Mouse (Mus musculus) midbrain, embryonic 10.5 days (tissue): ENCODE data around the gene Ran. TPM values are rescaled to one million over a fixed set of nuclear protein-coding genes. Genes with fewer than 3 reads are reported as not detected.

ENCODE experiments used
- DNase-seq: peaks from one replicate; pipeline ENCODE4 v3.0.0-alpha.2; 2017; ENCODE audit warnings: low spot score
- H3K27ac ChIP-seq: fragments of 300-500 bp; sonication (generic); replicated peaks from 2 replicates; pipeline ENCODE4 v1.5.1; 2016; ENCODE audit warnings: mild to moderate bottlenecking
- H3K27me3 ChIP-seq: fragments of 300-500 bp; sonication (generic); 2 replicates; pipeline ENCODE4 v1.6.1; 2016; ENCODE audit warnings: low read depth, mild to moderate bottlenecking; ENCODE audit not compliant: poor library complexity, severe bottlenecking
- H3K36me3 ChIP-seq: fragments of 300-500 bp; sonication (generic); 2 replicates; pipeline ENCODE4 v1.6.1; 2016; ENCODE audit warnings: mild to moderate bottlenecking, moderate library complexity
- H3K4me1 ChIP-seq: fragments of 300-500 bp; sonication (generic); 2 replicates; pipeline ENCODE4 v1.6.1; 2016
- H3K4me3 ChIP-seq: fragments of 300-500 bp; sonication (generic); 2 replicates; pipeline ENCODE4 v1.5.1; 2016; ENCODE audit warnings: mild to moderate bottlenecking, moderate library complexity
- H3K9me3 ChIP-seq: fragments of 300-500 bp; sonication (generic); replicated peaks from 2 replicates; pipeline ENCODE4 v1.6.1; 2016; ENCODE audit warnings: mild to moderate bottlenecking
- WGBS: fragments of 180-500 bp; shearing (Covaris S2); methylation state at CpG from one replicate; pipeline ENCODE4 v1.1.7; 2016; 5-methylcytosine and 5-hydroxymethylcytosine counted together
- polyA plus RNA-seq: library from polyadenylated mRNA; unstranded; fragments of >200 nt; fragmentation: Nextera tagmentation; extraction: Ambion mirVana; gene quantifications from 2 replicates; pipeline ENCODE4 v1.2.1, GENCODE M21; 2016

Ran gene
- polyA plus RNA-seq, 1 experiment from 2014 or later, result 1,091 TPM

GRCm38 (mm10) chr5:129020300-129020668, 415 bp downstream of the Ran start:
- H3K4me3 ChIP-seq, result peak overlapping the region; percentile 94
- H3K9me3 ChIP-seq, result no peaks in the 10 kb centered on the region
- H3K27ac ChIP-seq, result peak overlapping the region; percentile 100
- 2% methylated on average over 49 of the region's 56 CpGs for WGBS
- H3K27me3 ChIP-seq, result no peaks in the 10 kb centered on the region
- H3K36me3 ChIP-seq, result peaks cover 43% of the 10 kb centered on the region
- peaks cover 25% of the 10 kb centered on the region for H3K4me1 ChIP-seq
- DNase-seq, result no peak

GRCm38 (mm10) chr5:129020731-129021130, 862 bp downstream of the Ran start:
- no peaks in the 10 kb centered on the region for H3K9me3 ChIP-seq
- 2% methylated on average over 28 of the region's 28 CpGs for whole genome bisulfite sequencing
- peak; percentile 50 for DNase-seq
- peak overlapping the region; percentile 100 for H3K27ac ChIP-seq
- peaks cover 47% of the 10 kb centered on the region for H3K36me3 ChIP-seq
- H3K4me3 ChIP-seq, result peak overlapping the region; percentile 94
- peaks cover 25% of the 10 kb centered on the region for H3K4me1 ChIP-seq
- no peaks in the 10 kb centered on the region for H3K27me3 ChIP-seq

- H3K36me3 ChIP-seq, result peaks cover 64% of the 10 kb centered on the region
- H3K9me3 ChIP-seq, result no peaks in the 10 kb centered on the region
- peak; percentile 35 for DNase-seq
- no peak overlapping the region for H3K27ac ChIP-seq
- no peak overlapping the region for H3K4me3 ChIP-seq
- no peaks in the 10 kb centered on the region for H3K27me3 ChIP-seq
- H3K4me1 ChIP-seq, result peaks cover 13% of the 10 kb centered on the region
- 45% methylated on average over 2 of the region's 2 CpGs for WGBS
Observed at GRCm38 (mm10) chr5:129025048-129025447, 5.2 kb downstream of the Ran start.

- 95% methylated on average over 2 of the region's 2 CpGs for WGBS
- DNase-seq, result no peak
- peaks cover 13% of the 10 kb centered on the region for H3K4me1 ChIP-seq
- no peaks in the 10 kb centered on the region for H3K27me3 ChIP-seq
- H3K36me3 ChIP-seq, result peaks cover 63% of the 10 kb centered on the region
- no peaks in the 10 kb centered on the region for H3K9me3 ChIP-seq
- H3K27ac ChIP-seq, result no peak overlapping the region
- H3K4me3 ChIP-seq, result no peak overlapping the region
Observed at GRCm38 (mm10) chr5:129025725-129026124, 5.9 kb downstream of the Ran start.

GRCm38 (mm10) chr5:129026171-129026570, 6.3 kb downstream of the Ran start:
- no peaks in the 10 kb centered on the region for H3K27me3 ChIP-seq
- peaks cover 13% of the 10 kb centered on the region for H3K4me1 ChIP-seq
- 89% methylated on average over 3 of the region's 3 CpGs for WGBS
- H3K27ac ChIP-seq, result no peak overlapping the region
- no peaks in the 10 kb centered on the region for H3K9me3 ChIP-seq
- DNase-seq, result no peak
- H3K36me3 ChIP-seq, result peaks cover 59% of the 10 kb centered on the region
- no peak overlapping the region for H3K4me3 ChIP-seq

- no peak for DNase-seq
- Histone ChIP-seq H3K4me3 (no peak overlapping the region), H3K36me3 (peaks cover 54% of the 10 kb centered on the region), H3K4me1 (peaks cover 9% of the 10 kb centered on the region), H3K27me3 (no peaks in the 10 kb centered on the region), H3K9me3 (no peaks in the 10 kb centered on the region), H3K27ac (no peak overlapping the region)
- 68% methylated on average over 1 of the region's 1 CpGs for WGBS
Observed at GRCm38 (mm10) chr5:129026637-129027036, 6.8 kb downstream of the Ran start.

- H3K4me3 ChIP-seq, result no peak overlapping the region
- H3K27me3 ChIP-seq, result no peaks in the 10 kb centered on the region
- no peaks in the 10 kb centered on the region for H3K4me1 ChIP-seq
- 78% methylated on average over 5 of the region's 5 CpGs for WGBS
- DNase-seq, result no peak
- peaks cover 32% of the 10 kb centered on the region for H3K36me3 ChIP-seq
- H3K27ac ChIP-seq, result no peak overlapping the region
- H3K9me3 ChIP-seq, result no peaks in the 10 kb centered on the region; the same call in 1 of the 2 replicates
Observed at GRCm38 (mm10) chr5:129029131-129029723, 9.4 kb downstream of the Ran start.

GRCm38 (mm10) chr5:129036678-129037077, 16.8 kb downstream of the Ran start:
- Histone ChIP-seq H3K36me3 (no peaks in the 10 kb centered on the region), H3K27ac (no peak overlapping the region), H3K9me3 (no peaks in the 10 kb centered on the region; the same call in 1 of the 2 replicates), H3K27me3 (no peaks in the 10 kb centered on the region), H3K4me1 (no peaks in the 10 kb centered on the region), H3K4me3 (no peak overlapping the region)
- DNase-seq, result no peak
- WGBS, result 85% methylated on average over 5 of the region's 5 CpGs

- Histone ChIP-seq H3K9me3 (no peaks in the 10 kb centered on the region; the same call in 1 of the 2 replicates), H3K4me3 (no peak overlapping the region), H3K36me3 (no peaks in the 10 kb centered on the region), H3K4me1 (no peaks in the 10 kb centered on the region), H3K27ac (no peak overlapping the region), H3K27me3 (no peaks in the 10 kb centered on the region)
- no peak for DNase-seq
- 91% methylated on average over 7 of the region's 7 CpGs for WGBS
Observed at GRCm38 (mm10) chr5:129037739-129038138, 17.9 kb downstream of the Ran start.

- Histone ChIP-seq H3K27ac (peak overlapping the region; percentile 75), H3K4me3 (no peak overlapping the region), H3K4me1 (peaks cover 36% of the 10 kb centered on the region), H3K27me3 (no peaks in the 10 kb centered on the region), H3K9me3 (no peaks in the 10 kb centered on the region), H3K36me3 (no peaks in the 10 kb centered on the region)
- WGBS, result 66% methylated on average over 26 of the region's 26 CpGs
- no peak for DNase-seq
Observed at GRCm38 (mm10) chr5:129045641-129046580, 26.0 kb downstream of the Ran start.

- Histone ChIP-seq H3K27ac (no peak overlapping the region), H3K4me3 (no peak overlapping the region), H3K9me3 (no peaks in the 10 kb centered on the region), H3K27me3 (no peaks in the 10 kb centered on the region; the same call in 1 of the 2 replicates), H3K36me3 (no peaks in the 10 kb centered on the region), H3K4me1 (peaks cover 48% of the 10 kb centered on the region)
- peak; percentile 63 for DNase-seq
- WGBS, result 72% methylated on average over 9 of the region's 9 CpGs
Observed at GRCm38 (mm10) chr5:129049372-129049771, 29.5 kb downstream of the Ran start.

- Histone ChIP-seq H3K27ac (no peak overlapping the region), H3K4me3 (no peak overlapping the region), H3K4me1 (peaks cover 31% of the 10 kb centered on the region), H3K36me3 (no peaks in the 10 kb centered on the region), H3K27me3 (no peaks in the 10 kb centered on the region; the same call in 1 of the 2 replicates), H3K9me3 (no peaks in the 10 kb centered on the region)
- no peak for DNase-seq
- whole genome bisulfite sequencing, result 91% methylated on average over 3 of the region's 3 CpGs
Observed at GRCm38 (mm10) chr5:129051910-129052309, 32.0 kb downstream of the Ran start.
